Mouse (Mus musculus) retina, embryonic 14.5 days (tissue): Measurements from ENCODE around the gene Itprip.

Experiments
- DNase-seq: peaks from one replicate; pipeline ENCODE4 v3.0.0-alpha.2; 2015; ENCODE audit warnings: low spot score

The Itprip gene

GRCm38 (mm10) chr19:47919126-47919965 lies at the start of gene Itprip, which contains the start of gene Cfap43:
Gene Itprip, minus strand, starts transcription at chr19:47919299.
Gene Cfap43, minus strand, starts transcription at chr19:47919287.
- DNase-seq: peak; percentile 85

GRCm38 (mm10) chr19:47958181-47958580 lies 39.1 kb upstream of the Itprip start:
- DNase-seq: no peak

- DNase-seq: no peak
These were observed 34.1 kb upstream of the Itprip start for GRCm38 (mm10) chr19:47953169-47953568.

DNA sequence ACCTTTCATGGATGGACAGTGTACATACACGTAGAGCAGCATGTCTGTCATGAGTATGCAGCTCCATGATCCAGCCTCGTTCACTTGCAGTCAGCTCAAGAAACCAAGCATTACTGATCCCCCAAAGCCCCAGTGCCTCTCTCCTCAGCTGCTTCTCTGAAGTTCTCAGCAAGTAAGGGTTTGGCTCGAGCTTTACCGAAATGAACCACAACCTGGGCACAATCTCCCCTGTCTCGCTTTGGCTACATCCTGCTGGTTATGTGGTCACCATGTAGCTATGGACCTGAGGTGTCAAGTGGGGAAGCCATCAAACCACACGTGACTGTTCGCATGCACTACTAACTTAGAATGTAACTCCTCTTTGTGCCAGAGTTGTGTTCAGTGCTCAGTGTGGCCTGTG lies 31.8 kb upstream of the Itprip start:
- no peak for DNase-seq

- DNase-seq: peak; percentile 74
These were observed 27.8 kb upstream of the Itprip start for GRCm38 (mm10) chr19:47946821-47947465.

- DNase-seq: no peak
These were observed 20.3 kb upstream of the Itprip start for GRCm38 (mm10) chr19:47939361-47939760.

- peak; percentile 87 for DNase-seq
These were observed 18.6 kb upstream of the Itprip start, which contains the start of gene Cfap58 for GRCm38 (mm10) chr19:47937443-47938406. Gene Cfap58, plus strand, starts transcription at chr19:47937675.

- DNase-seq: no peak
These were observed 17.8 kb upstream of the Itprip start for GRCm38 (mm10) chr19:47936938-47937337.

DNA sequence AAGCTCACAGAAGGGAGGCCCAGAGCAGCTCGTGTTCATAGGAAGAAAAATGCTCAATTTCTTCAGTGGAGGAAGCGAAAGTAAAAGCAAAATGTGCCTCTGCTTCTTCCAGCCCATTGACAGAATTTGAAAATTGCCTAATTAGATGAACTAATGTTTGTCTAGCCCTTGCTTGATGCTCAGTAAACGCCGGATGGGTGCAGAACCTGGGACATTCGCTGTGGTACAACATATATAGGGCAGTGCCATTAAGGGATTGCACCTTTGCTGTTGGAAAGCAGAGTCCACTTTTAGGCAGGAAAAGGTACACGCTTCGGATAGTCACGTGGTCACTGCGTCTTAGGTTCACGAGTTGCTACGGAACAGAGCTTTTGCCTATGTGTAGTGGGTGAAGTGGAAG lies 17.4 kb upstream of the Itprip start:
- no peak for DNase-seq

GRCm38 (mm10) chr19:47935530-47935929 lies 16.4 kb upstream of the Itprip start:
- no peak for DNase-seq

DNA sequence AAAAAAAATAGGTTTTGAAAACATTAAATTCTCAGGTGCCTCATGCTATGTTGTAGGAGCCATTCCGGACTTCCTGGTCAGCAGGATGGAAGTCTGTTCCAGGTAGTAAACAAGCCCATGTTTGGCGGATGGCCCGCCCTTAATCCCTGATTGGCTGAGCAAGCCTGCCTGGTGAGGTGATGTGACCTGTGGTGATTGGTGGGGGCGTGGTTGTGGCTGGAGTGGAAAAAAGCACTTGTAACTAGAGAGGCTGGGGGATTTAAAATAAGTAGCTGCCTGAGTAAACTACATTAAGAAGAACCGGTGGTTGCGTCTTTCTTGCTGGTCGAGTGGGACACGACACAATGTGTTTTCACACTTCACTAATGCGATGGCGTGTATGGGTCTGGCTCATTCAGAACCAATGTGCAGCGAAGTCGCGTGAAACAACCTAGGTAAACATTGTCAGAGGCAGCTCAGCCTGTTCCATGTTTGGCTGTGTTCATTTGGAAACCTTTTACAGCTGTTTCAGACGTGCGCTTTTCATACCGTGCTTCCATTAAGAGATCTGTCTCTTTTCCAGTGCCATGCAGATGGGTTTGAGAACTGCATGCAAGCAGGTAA lies 15.6 kb upstream of the Itprip start:
- DNase-seq: no peak

GRCm38 (mm10) chr19:47934146-47934545 lies 15.0 kb upstream of the Itprip start:
- DNase-seq: no peak

DNA sequence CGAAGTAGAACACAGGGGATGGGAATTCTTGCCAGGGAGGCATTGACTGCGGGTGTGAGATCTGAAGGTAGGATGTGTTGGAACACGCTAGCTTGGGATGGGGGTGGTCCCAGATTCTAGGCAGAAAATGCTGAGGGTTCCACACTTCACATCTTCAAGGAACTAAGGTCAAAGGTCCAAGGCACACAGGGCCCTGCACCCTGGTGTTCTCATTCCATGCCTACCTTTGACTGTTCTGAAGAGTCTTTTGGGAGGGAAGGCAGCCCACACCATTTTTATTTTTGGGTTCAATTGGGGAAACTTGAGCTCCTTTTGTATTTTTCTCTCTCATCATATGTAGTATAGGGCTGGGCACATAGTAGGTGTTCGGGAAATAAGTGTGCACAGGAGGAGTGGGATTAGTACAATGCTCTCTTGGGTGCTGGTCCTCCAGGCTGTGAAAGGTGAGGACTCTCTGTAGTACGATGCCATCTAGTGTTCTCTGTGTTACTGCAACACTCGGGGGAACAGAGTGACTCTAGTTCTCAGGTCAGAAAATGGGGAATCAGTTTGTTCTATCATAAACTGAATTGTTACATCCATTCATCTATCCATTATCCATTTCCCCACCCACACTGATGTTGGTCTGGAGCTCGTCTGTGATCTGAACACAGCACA lies 13.0 kb upstream of the Itprip start:
- DNase-seq: peak; percentile 73

GRCm38 (mm10) chr19:47929043-47929442 lies 9.9 kb upstream of the Itprip start:
- no peak for DNase-seq

GRCm38 (mm10) chr19:47927032-47927431 lies 7.9 kb upstream of the Itprip start:
- DNase-seq: no peak

DNA sequence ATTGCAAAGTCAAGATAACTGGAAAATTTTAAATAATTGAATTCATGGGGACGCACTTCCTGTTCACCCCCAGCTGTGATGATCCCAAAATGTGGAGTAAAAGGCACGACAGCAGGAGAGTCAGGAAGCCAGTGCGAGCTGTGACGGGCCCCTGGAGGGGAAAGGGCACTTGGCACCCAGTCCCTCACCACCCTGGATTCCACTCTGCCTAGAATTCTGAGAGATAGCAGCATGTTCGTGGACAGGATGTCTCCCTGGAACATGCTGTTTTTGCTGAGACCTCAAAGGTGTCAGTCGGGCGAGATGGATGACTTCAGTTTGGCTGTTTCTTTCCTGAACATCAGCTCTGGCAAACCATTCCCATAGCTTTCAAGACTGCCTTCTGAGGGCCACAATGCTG lies 6.7 kb upstream of the Itprip start:
- no peak for DNase-seq

DNA sequence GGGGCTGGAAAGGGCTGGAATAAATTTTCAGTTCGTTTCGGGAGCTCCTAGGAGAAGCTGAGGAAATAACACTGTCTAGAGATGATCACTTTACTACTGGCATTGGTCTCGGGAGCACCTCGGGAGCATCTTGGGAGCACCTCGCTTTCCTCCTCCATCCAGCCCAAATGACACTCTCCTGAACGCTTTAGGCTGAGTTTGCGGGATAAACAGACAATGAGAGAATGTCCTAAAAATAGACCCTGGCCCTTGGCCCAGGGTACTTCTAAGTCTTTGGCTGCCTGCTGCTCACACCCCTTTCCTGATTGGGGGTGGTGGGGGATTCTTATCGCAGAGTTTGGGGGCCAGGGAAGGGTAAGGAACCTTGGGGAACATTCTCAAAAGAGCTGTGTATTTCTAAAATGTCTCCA lies 872 bp upstream of the Itprip start:
- no peak for DNase-seq

GRCm38 (mm10) chr19:47918455-47919101 lies 521 bp downstream of the Itprip start:
- no peak for DNase-seq

DNA sequence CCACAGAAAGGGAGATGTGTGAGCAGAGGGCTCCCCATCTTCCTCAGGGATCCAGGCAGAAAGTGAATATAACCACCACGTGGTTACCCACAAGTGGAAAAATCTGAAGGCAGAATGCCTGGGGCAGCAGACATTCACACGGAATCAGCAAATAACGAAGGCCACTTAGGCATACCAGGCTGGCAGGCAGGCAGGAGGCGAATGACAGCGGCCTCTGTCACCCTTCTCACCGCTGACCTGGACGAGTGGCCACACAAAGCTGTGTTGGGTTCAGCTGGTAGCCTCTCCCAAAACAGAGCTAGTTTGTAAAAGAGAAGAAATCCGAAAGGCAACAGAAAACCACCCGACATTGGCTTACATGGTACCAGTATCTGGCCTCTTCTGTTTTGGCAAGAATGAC lies 1.1 kb downstream of the Itprip start:
- peak; percentile 25 for DNase-seq

GRCm38 (mm10) chr19:47917396-47917795 lies 1.7 kb downstream of the Itprip start:
- no peak for DNase-seq

DNA sequence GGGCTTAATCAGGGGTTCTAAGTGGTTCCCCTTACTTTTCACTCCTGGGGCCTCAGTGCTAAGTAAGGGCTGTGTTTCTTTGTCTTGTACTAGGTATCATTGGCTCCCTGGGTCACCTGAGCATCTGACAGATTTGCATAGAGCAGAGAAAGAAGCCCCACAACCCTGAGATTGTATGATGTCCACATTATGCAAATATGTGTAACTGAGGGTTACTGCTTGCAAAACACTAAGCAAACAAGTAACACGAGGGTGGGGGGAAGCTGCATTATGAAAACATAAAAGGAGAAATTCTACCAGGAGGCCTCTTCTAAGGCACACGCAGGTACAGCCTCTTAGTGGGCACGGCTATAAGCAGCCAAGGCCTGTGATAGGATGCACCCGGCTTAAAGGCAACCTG lies 3.8 kb downstream of the Itprip start:
- DNase-seq: no peak
